Mouse (Mus musculus) adrenal gland, adult 18-20 months (tissue): ENCODE measurements around the gene Atp9a. TPM values are rescaled to one million over a fixed set of nuclear protein-coding genes. Genes with fewer than 3 reads are reported as not detected.
"Not testable (repeated sequence)": the region's sequence is repeated elsewhere in the genome, so short reads cannot be mapped to it uniquely, and the experiment has no call there.

Experiments used
- DNase-seq, 2 experiments: peaks; one replicate each; pipeline ENCODE4 v3.0.0; 2021 to 2022; ENCODE audit warnings: low spot score in 2 of 2
- long read RNA-seq, 2 experiments: library from polyadenylated mRNA; stranded (forward); transcript quantifications; one replicate each; pipeline ENCODE4 v2.0.0; 2021
- total RNA-seq, 2 experiments: library from RNA; stranded (reverse); gene quantifications; 1 replicate in 1 of 2; 2 replicates in 1 of 2; pipeline ENCODE4 v1.2.3; 2021

Atp9a gene
- total RNA-seq: 100 to 1,000 TPM in 1 of 2 experiments, 10 to 100 TPM in 1; 74.1 to 115 TPM
- long read RNA-seq, experiment 1, transcript Atp9a-204 (28 exons, 3,456 nt): minor isoform, 32 of 247 reads
- long read RNA-seq, experiment 1, transcript Atp9a-201 (28 exons, 3,529 nt): major isoform, 165 of 247 reads
- long read RNA-seq, experiment 1, transcript Atp9a-202 (28 exons, 3,729 nt): minor isoform, 11 of 247 reads
- long read RNA-seq, experiment 1, partial matches to known transcripts: 30 of 247 reads
- long read RNA-seq, experiment 1, other reads (novel, unspliced or antisense): 9 of 247 reads
- long read RNA-seq, experiment 2, transcript Atp9a-201 (28 exons, 3,529 nt): major isoform, 166 of 259 reads
- long read RNA-seq, experiment 2, transcript Atp9a-202 (28 exons, 3,729 nt): minor isoform, 8 of 259 reads
- long read RNA-seq, experiment 2, transcript Atp9a-204 (28 exons, 3,456 nt): minor isoform, 33 of 259 reads
- long read RNA-seq, experiment 2, partial matches to known transcripts: 41 of 259 reads
- long read RNA-seq, experiment 2, other reads (novel, unspliced or antisense): 10 of 259 reads

DNA sequence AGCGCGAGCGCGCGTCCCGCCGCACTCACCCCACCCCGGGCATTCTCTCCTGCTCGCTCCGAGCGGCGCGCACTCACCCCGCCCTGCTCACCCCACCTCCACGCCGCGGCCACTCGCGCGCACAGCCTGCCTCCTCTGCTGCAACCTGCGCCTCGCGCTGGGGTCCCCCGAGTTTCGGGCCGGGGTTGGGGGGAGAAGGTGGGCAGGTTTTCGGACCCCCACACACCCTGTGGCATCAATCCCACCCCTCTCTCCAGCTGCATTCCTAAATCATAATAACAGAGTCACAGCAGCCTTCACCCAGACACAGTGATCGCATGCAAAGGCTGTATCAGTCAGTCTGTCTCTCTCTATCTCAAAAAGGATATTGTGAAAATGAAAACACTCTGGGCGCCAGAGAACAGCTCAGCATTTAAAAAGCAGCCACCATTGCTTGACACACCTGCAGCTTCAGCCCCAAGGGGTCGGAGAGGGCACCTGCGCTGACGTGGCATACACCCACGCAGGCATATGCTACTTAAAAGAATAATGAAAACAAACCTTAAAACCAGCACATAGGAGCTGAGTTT lies at the start of gene Atp9a:
TSS of gene Atp9a (minus strand) at position 351 of the 569 bp plus-strand sequence.
- peak; percentile 59 to 61 for DNase-seq

DNA sequence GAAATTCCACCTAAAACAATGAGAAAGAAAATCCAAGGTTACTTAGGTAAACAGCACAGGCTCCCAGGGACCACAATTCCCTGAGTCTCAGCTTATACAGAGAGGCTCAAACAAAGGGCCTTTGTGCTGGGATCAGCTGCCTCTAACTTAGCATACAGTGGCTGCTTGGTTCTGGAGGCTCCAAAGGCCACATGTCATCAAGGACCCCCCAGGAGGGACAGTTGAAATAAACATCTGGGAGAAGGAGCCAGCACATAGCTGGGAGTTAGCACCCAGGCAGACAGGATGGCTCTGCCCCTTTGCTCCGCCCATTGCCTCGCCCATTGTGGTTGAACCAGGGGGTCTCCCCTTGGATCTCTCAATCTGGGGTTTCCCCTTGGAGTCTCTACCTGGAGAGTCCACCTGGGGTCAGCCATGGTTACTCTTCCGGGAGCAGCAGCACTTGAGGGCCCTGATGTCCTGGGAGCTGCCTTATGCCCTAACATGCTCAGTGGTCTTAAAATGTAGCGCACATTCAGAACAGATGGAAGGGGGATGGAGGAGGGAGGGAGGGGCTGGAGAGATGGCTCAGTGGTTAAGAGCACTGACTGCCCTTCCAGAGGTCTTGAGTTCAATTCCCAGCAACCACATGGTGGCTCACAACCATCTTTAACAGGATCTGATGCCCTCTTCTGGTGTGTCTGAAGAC lies 49.0 kb upstream of the Atp9a start:
- no peak for DNase-seq

GRCm38 (mm10) chr2:168786174-168786573 lies 44.0 kb upstream of the Atp9a start:
- DNase-seq: no peak

DNA sequence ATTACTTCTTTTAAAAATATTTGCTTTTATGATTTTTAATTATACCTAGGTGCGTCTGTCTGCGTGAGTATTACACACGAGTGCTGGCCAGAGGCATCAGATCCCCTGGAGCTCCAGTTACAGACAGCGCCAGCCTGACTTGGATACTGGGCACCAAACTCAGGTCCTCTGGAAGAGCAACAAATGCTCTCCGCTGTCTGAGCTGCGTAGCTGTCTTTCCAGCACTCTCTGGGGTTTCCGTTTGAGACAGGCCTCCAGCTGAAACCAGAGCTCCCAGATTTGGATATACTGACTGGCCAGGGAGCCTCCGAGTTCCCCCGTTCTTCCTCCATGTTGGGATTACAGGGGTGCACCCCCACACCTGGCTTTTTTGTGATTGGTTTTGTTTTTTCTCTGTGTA lies 38.4 kb upstream of the Atp9a start:
- no peak for DNase-seq

DNA sequence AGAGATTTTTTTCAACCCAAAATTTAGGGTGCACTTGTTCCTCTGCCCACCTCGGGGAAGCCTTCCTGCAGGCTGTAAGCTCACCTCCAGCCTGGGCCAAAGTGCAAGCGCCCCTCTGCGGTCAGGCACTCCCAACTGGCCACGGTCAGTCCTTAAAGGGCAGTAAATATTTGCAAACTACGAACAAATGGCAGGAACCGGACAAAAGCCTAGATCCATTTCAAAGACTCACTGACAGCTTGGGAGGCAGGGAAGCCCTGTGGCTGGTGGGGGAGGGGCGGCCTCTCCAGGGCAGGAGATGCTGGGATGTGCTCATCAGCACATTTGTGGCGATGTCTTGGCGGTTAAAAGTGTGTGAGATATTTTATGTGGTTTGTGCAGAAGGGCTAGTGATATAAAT lies 37.8 kb upstream of the Atp9a start:
- no peak for DNase-seq

DNA sequence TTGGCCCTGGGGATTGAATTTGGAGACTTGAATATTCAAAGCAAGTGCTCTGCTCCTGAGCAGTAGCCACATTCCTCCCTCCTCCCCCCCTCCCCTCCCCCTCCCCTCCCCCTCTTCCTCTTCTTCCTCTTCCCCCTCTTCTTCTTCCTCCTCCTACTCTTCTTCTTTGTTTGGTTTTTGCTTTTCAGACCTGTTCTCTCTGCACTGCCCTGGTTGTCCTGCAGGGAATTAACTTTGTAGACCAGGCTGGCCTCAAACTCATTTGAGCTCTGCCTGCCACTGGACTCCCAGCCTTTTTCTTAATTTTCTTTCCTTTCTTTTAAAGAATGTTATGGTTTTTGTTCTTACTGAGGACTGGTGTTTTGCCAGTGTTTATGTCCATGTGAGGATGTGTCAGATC lies 35.3 kb upstream of the Atp9a start:
- no peak for DNase-seq

- DNase-seq: no peak
Measured at GRCm38 (mm10) chr2:168776238-168776637, 34.0 kb upstream of the Atp9a start.

- no peak for DNase-seq
Measured at GRCm38 (mm10) chr2:168769259-168769658, 27.1 kb upstream of the Atp9a start.

DNA sequence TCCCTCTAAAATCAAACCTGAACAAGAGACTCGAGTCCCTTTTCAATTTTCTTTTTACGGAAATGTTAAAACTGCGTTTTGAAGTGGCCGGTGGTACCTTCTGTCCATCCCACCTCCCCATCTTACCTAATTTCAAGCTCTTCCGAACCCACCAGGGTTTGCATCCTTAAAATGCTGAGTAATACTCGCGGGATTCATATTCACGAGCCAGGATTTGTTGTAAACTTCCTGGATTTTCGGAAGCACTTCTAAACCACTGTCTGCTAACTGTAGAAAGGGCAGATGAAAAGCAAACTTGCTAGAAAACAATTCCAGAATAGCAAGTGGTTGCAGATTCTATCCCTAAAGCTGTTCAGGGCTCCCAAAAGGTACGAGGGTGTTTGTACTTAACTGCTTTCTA lies 25.4 kb upstream of the Atp9a start, which contains the start of gene Sall4:
TSS of gene Sall4 (minus strand) at position 362 of the 400 bp plus-strand sequence.
- no peak for DNase-seq

DNA sequence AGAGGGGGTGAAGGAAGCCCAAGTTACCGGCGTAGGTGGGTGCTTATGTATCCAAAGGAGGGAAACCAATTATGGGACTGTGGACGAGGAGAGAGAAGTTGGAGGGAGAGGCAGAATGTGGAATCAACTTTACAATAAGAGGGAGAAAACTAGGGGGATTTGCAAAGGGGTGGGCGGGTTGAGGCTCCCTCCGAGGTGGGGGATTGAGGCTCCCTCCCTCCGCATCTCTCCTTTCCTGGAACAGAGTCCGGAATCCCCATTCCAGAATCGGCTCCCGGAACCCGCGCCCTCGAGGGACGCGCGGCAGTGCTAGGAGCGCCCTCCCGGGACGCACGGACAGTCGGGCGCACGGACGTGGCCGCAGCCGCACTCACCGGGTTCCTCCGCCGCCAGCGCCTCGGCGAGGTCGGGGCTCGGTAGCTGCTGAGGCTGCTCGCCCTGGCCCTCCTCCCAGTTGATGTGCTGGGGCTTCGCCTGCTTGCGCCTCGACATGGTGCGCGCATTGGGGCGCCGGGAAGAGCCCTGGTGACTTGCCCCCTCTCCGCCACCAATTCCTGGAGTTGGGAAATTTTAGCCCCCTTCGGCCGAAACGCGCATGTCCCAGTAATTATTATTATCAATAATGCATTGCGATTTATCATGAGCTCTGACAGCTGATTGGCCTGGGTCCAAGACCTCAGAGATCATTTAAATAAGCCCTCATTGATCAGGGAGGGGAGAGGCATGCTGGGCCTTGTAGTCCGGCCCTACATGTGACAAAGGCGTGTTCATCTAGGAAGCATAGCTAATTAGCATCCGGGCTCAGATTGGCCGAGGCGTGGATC lies 24.5 kb upstream of the Atp9a start:
- no peak for DNase-seq

- no peak for DNase-seq
Measured at GRCm38 (mm10) chr2:168765696-168766537, 23.7 kb upstream of the Atp9a start.

DNA sequence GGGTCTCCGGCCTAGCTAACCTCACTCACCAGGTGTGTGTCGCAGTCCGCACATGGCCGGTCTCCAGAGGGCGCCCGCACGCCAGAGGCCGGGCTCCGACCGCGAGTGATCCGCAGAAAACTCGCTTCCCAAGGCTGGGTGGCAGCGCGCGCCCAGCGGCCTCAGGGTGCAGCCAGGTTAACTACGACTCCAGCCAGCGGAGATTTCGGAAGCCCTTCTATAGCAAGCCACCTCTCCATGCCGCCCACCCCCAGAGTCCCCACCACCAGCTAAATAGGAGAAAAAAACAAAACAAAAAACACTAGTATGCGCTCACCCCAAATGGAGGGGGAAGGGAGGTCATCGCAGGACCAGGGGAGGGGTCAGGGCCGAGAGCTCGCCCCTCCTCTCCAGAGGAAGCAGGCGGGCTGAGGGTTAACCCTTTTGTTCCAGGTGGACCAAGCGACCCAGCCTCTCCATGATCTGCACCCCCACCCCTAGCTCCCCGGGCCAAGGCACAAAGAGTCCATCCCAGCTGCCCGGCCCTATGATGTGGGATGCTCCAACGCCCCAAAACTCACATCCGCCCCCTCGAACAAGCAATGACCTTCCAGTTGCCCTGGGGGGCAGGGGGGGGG lies 23.0 kb upstream of the Atp9a start:
- peak; percentile 35 to 42 for DNase-seq

- DNase-seq: no peak
Measured at GRCm38 (mm10) chr2:168764460-168764867, 22.3 kb upstream of the Atp9a start.

DNA sequence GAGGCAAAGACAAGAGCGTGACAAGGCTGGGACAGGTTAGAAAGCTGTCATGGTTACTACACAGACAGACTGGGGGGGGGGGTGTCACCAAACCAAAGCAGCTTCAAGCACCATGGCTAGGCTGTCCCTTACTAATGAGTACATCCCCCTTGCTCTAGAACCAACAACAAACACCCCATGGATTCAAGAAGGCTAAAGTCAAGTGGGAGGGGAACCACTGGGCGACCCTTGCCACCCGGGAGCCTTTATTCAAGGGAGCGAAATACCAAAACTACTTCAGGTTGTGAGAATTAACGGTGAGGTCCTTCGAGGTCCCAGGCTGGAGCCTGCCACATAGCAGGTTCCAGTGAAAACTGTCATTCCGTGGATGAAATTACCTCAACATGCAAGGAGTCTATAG lies 21.6 kb upstream of the Atp9a start:
- no peak for DNase-seq

- no peak for DNase-seq
Measured at GRCm38 (mm10) chr2:168762411-168762815, 20.2 kb upstream of the Atp9a start.

GRCm38 (mm10) chr2:168761954-168762353 lies 19.7 kb upstream of the Atp9a start:
- no peak for DNase-seq

- no peak for DNase-seq
Measured at GRCm38 (mm10) chr2:168761141-168761540, 18.9 kb upstream of the Atp9a start.

DNA sequence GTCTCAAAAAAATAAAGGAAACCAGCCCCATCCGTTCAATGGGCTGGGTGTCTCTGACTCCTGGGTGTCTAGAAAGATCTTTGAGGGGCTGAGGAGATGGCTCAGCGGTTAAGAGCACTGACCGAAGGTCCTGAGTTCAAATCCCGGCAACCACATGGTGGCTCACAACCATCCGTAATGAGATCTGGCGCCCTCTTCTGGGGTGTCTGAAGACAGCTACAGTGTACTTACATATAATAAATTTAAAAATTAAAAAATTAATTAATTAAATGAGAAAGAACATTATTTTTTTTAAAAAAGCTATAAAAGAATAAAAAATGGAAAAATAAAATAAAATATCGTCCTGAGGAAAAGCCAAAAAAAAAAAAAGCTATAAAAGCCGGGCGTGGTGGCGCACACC lies 2.2 kb upstream of the Atp9a start:
- not testable (repeated sequence) for DNase-seq

GRCm38 (mm10) chr2:168742649-168743048 lies 440 bp upstream of the Atp9a start:
- peak; percentile 55 to 62 for DNase-seq
